Mouse (Mus musculus) ES-Bruce4 (cell line): ENCODE results near the gene Alpk3.

ENCODE experiments used
- CTCF ChIP-seq: IDR thresholded peaks from one replicate; pipeline ENCODE4 v1.8.1; 2011; ENCODE audit warnings: low read depth, low read length
- EP300 ChIP-seq: IDR thresholded peaks from 2 replicates; pipeline ENCODE4 v1.6.1; 2011; ENCODE audit warnings: low read depth, low read length; ENCODE audit not compliant: insufficient read depth
- POLR2A ChIP-seq: IDR thresholded peaks from one replicate; pipeline ENCODE4 v1.8.1; 2011; ENCODE audit warnings: low read length; ENCODE audit not compliant: insufficient read depth

DNA sequence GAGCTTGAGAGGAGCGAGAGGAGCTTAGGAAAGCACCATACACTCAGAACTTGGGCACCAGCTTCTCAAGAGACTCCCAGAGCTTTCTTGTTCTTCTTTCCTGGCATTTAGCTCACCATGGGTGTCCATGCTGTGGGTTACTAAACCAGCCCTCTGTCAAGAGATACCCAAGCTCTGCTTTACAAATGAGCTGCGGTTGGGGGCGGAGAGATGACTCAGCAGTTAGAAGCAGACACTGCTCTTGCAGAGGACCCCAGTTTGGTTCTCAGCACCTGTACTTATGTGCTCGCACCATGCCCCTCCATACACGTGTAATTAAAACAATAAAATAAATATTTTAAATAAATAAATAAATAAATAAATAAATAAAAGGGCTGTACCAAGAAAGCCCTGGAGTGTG is 79.9 kb downstream of the Alpk3 start:
- TF ChIP-seq CTCF (no peak), POLR2A (no peak), EP300 (0 out of 2 replicates have a peak, but pooled peaks have one; percentile 57)
